Mouse (Mus musculus): ENCODE measurements at regions not wholly inside any gene's neighbourhood (a gene's known extent, or its start where the extent isn't known, plus 50 kb on each side); places are given as distances from the start of the nearest gene placed in this dataset.

DNA sequence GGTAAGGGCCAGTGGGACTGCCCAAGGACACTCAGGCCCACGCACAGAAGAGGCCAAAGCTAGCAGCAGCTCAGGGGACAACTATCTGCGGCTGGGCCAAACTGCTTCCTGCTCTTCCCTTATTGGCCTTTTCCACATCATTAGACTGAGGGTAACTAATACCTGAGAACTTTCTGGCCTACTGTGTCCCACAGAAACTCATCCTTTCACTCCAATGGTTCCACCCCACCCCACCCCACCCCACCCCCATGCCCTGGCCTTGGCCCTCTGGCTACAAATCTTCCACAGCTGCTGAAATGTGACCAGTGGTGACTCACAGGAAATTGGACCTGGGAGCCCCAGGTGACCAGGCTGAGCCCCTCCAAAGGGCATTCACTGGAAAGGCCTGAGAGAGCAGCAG, 604.6 kb upstream of the Adam5 start:
- Histone ChIP-seq H3ac (ENCODE audit: control insufficient read depth, insufficient read length, low read depth) (no peak overlapping the region), H3K79me3 (ENCODE audit: low read depth) (no peaks in the 10 kb centered on the region), H3K79me2 (ENCODE audit: control insufficient read depth, insufficient read depth) (no peaks in the 10 kb centered on the region), H3K36me3 (ENCODE audit: control insufficient read depth, insufficient read depth) (no peaks in the 10 kb centered on the region), H3K27me3 (ENCODE audit: control insufficient read depth, insufficient read depth, insufficient read length) (no peaks in the 10 kb centered on the region), H3K4me3 (ENCODE audit: insufficient read depth, poor library complexity, severe bottlenecking) (no peak overlapping the region)
- TF ChIP-seq MYOD1 (IDR thresholded peaks at IDR 0.05; ENCODE audit: control insufficient read depth, insufficient read length, low read depth) (peak; percentile 7), CTCF (IDR thresholded peaks at IDR 0.05; ENCODE audit: control insufficient read depth, insufficient read depth, insufficient read length) (no peak)

DNA sequence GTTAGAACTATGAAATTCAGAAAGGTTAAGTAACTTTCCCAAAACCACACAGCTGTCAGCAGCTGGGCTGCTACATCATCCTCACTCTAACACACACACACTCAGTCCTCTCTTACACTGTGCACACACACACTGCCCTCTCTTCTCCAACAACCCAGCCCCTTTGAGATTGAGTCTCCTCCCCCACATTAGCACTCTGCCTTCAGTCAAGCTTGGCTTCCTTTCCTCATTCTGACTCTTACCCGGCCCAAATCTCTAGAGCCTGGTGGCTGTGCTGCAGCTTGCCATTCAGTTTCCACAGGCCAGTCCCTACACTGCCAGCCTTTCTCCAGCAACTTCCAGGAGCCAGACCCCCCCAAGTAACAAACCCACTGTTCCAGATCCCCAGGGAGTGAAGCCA, 602.0 kb upstream of the Adam5 start:
- TF ChIP-seq FOSL1 (IDR thresholded peaks at IDR 0.05; ENCODE audit: insufficient read depth, low read length, poor library complexity, severe bottlenecking), result no peak
- no peak for TF ChIP-seq MYOG (IDR thresholded peaks at IDR 0.05; ENCODE audit: control insufficient read depth, extremely low read depth, insufficient read length)
- TF ChIP-seq MAX (IDR thresholded peaks at IDR 0.05), result no peak
- TF ChIP-seq CTCF (IDR thresholded peaks at IDR 0.05; ENCODE audit: control insufficient read depth, insufficient read depth, insufficient read length), result no peak
- TF ChIP-seq USF1 (IDR thresholded peaks at IDR 0.05; ENCODE audit: low read depth), result no peak
- TF ChIP-seq MYOD1 (IDR thresholded peaks at IDR 0.05; ENCODE audit: control insufficient read depth, insufficient read length, low read depth), result no peak
- no peak for TF ChIP-seq CEBPB (IDR thresholded peaks at IDR 0.05; ENCODE audit: low read depth)

DNA sequence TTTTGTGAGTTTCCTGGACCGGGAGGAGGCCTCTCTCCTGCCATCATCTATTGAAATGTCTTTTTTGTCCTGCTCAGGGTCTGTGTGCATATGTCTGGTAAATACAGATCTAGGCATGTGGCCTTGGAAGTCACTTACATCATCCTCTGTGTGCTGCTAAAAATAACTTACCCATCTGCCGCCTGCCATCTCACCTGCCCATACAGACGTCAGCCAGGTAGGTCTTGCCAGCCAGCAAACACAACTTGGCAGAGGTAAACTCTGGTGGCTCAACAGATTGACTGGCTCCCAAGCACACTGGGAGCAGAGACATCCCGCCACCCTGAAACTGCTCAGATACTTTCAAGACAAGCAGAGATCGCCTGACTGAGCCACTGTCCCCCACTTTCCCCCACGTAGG, 597.3 kb upstream of the Adam5 start:
- H3K4me3 ChIP-seq (ENCODE audit: insufficient read depth, poor library complexity, severe bottlenecking), result no peak overlapping the region
- H3K79me3 ChIP-seq (ENCODE audit: low read depth), result no peaks in the 10 kb centered on the region
- H3ac ChIP-seq (ENCODE audit: control insufficient read depth, insufficient read length, low read depth), result no peak overlapping the region
- no peak for TF ChIP-seq USF1 (IDR thresholded peaks at IDR 0.05; ENCODE audit: low read depth)
- no peak for TF ChIP-seq FOSL1 (IDR thresholded peaks at IDR 0.05; ENCODE audit: insufficient read depth, low read length, poor library complexity, severe bottlenecking)
- no peak for TF ChIP-seq MYOG (IDR thresholded peaks at IDR 0.05; ENCODE audit: control insufficient read depth, extremely low read depth, insufficient read length)
- no peak for TF ChIP-seq MYOD1 (IDR thresholded peaks at IDR 0.05; ENCODE audit: control insufficient read depth, insufficient read length, low read depth)
- no peak for TF ChIP-seq CTCF (IDR thresholded peaks at IDR 0.05; ENCODE audit: control insufficient read depth, insufficient read depth, insufficient read length)
- no peak for TF ChIP-seq MAX (IDR thresholded peaks at IDR 0.05)
- TF ChIP-seq CEBPB (IDR thresholded peaks at IDR 0.05; ENCODE audit: low read depth), result no peak
- no peaks in the 10 kb centered on the region for H3K27me3 ChIP-seq (ENCODE audit: control insufficient read depth, insufficient read depth, insufficient read length)
- H3K36me3 ChIP-seq (ENCODE audit: control insufficient read depth, insufficient read depth), result no peaks in the 10 kb centered on the region
- H3K79me2 ChIP-seq (ENCODE audit: control insufficient read depth, insufficient read depth), result no peaks in the 10 kb centered on the region

More for the DNA sequence above, 602.0 kb upstream of the Adam5 start:
- no peaks in the 10 kb centered on the region for H3K27me3 ChIP-seq (ENCODE audit: control insufficient read depth, insufficient read depth, insufficient read length)
- H3ac ChIP-seq (ENCODE audit: control insufficient read depth, insufficient read length, low read depth), result no peak overlapping the region
- no peaks in the 10 kb centered on the region for H3K79me2 ChIP-seq (ENCODE audit: control insufficient read depth, insufficient read depth)
- H3K4me3 ChIP-seq (ENCODE audit: insufficient read depth, poor library complexity, severe bottlenecking), result no peak overlapping the region
- no peaks in the 10 kb centered on the region for H3K79me3 ChIP-seq (ENCODE audit: low read depth)
- no peaks in the 10 kb centered on the region for H3K36me3 ChIP-seq (ENCODE audit: control insufficient read depth, insufficient read depth)

DNA sequence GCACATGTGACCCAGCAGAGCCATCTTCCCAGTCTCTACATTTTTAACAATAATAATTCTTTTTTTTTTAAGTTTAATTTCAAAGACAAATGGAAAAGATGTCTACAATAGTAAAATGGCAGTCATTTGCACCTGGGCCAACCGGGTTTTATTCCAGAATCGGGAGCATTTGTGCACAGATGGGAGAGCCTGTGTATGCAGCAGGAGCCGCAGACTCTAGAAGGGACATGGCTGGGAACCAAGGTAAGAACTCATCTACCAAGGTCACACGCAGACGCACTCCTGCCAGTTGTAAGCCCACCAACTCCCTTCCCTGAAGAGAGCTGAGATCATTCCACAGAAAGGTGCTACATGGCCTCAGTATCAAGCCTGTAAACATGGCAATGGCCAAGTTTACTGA, 586.4 kb upstream of the Adam5 start:
- no peaks in the 10 kb centered on the region for H3K27me3 ChIP-seq (ENCODE audit: control insufficient read depth, insufficient read depth, insufficient read length)
- H3K79me3 ChIP-seq (ENCODE audit: low read depth), result no peaks in the 10 kb centered on the region
- H3K79me2 ChIP-seq (ENCODE audit: control insufficient read depth, insufficient read depth), result no peaks in the 10 kb centered on the region
- no peak for TF ChIP-seq USF1 (IDR thresholded peaks at IDR 0.05; ENCODE audit: low read depth)
- no peak for TF ChIP-seq CTCF (IDR thresholded peaks at IDR 0.05; ENCODE audit: control insufficient read depth, insufficient read depth, insufficient read length)
- no peak for TF ChIP-seq FOSL1 (IDR thresholded peaks at IDR 0.05; ENCODE audit: insufficient read depth, low read length, poor library complexity, severe bottlenecking)
- no peak for TF ChIP-seq CEBPB (IDR thresholded peaks at IDR 0.05; ENCODE audit: low read depth)
- TF ChIP-seq MAX (IDR thresholded peaks at IDR 0.05), result no peak
- TF ChIP-seq MYOG (IDR thresholded peaks at IDR 0.05; ENCODE audit: control insufficient read depth, extremely low read depth, insufficient read length), result no peak
- no peaks in the 10 kb centered on the region for H3K36me3 ChIP-seq (ENCODE audit: control insufficient read depth, insufficient read depth)
- H3K4me3 ChIP-seq (ENCODE audit: insufficient read depth, poor library complexity, severe bottlenecking), result no peak overlapping the region
- no peak overlapping the region for H3ac ChIP-seq (ENCODE audit: control insufficient read depth, insufficient read length, low read depth)

DNA sequence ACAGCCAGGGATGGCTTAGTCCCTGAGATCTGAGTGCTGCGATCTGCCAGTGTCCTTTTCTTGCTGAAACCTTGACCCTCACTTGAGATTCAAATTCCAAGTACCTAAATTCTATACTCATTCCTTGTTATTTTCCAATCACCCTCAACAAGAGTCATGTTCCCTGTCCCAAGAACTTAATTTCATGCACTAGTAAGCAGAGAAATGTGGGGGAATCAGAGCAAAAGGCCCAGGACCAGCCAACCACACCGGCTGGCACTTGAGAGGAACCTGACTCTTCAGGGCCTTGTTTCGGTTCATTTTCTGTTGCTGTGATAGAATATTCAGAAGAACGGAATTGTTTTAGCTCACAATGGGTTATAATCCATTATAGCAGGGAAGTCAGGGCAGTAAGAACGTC, 583.7 kb upstream of the Adam5 start:
- H3K4me3 ChIP-seq (ENCODE audit: insufficient read depth, poor library complexity, severe bottlenecking), result no peak overlapping the region
- no peak for TF ChIP-seq FOSL1 (IDR thresholded peaks at IDR 0.05; ENCODE audit: insufficient read depth, low read length, poor library complexity, severe bottlenecking)
- no peak for TF ChIP-seq MYOG (IDR thresholded peaks at IDR 0.05; ENCODE audit: control insufficient read depth, extremely low read depth, insufficient read length)
- no peak for TF ChIP-seq CTCF (IDR thresholded peaks at IDR 0.05; ENCODE audit: control insufficient read depth, insufficient read depth, insufficient read length)
- TF ChIP-seq CEBPB (IDR thresholded peaks at IDR 0.05; ENCODE audit: low read depth), result no peak
- H3K79me2 ChIP-seq (ENCODE audit: control insufficient read depth, insufficient read depth), result no peaks in the 10 kb centered on the region

DNA sequence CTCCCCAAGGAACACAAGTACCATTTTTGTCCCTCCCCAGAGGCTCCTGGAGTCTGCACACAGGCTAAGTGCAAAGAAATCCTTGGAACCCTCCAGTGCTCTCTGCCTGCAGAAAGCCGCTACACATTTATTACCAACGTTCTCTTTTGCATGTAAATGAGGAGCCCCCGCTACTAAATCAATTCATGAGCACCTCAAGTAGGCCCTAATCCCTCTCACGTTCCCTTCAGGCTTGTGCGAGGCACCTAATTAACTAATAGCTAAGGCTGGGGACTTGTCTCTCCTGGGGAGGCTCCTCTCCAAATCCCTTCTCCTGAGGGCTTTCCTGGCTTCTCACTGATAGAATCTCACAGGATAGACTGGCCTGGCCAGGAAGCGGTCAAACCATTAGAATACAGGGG, 568.6 kb upstream of the Adam5 start:
- H3K36me3 ChIP-seq (ENCODE audit: control insufficient read depth, insufficient read depth), result no peaks in the 10 kb centered on the region
- no peak overlapping the region for H3ac ChIP-seq (ENCODE audit: control insufficient read depth, insufficient read length, low read depth)
- no peak for TF ChIP-seq MYOG (IDR thresholded peaks at IDR 0.05; ENCODE audit: control insufficient read depth, extremely low read depth, insufficient read length)
- TF ChIP-seq FOSL1 (IDR thresholded peaks at IDR 0.05; ENCODE audit: insufficient read depth, low read length, poor library complexity, severe bottlenecking), result no peak
- no peak for TF ChIP-seq MYOD1 (IDR thresholded peaks at IDR 0.05; ENCODE audit: control insufficient read depth, insufficient read length, low read depth)
- TF ChIP-seq CEBPB (IDR thresholded peaks at IDR 0.05; ENCODE audit: low read depth), result no peak
- TF ChIP-seq CTCF (IDR thresholded peaks at IDR 0.05; ENCODE audit: control insufficient read depth, insufficient read depth, insufficient read length), result no peak
- TF ChIP-seq USF1 (IDR thresholded peaks at IDR 0.05; ENCODE audit: low read depth), result no peak
- no peak for TF ChIP-seq MAX (IDR thresholded peaks at IDR 0.05)
- H3K79me2 ChIP-seq (ENCODE audit: control insufficient read depth, insufficient read depth), result no peaks in the 10 kb centered on the region
- no peaks in the 10 kb centered on the region for H3K79me3 ChIP-seq (ENCODE audit: low read depth)
- no peaks in the 10 kb centered on the region for H3K27me3 ChIP-seq (ENCODE audit: control insufficient read depth, insufficient read depth, insufficient read length)
- no peak overlapping the region for H3K4me3 ChIP-seq (ENCODE audit: insufficient read depth, poor library complexity, severe bottlenecking)

More for the DNA sequence above, 583.7 kb upstream of the Adam5 start:
- no peaks in the 10 kb centered on the region for H3K79me3 ChIP-seq (ENCODE audit: low read depth)
- no peaks in the 10 kb centered on the region for H3K27me3 ChIP-seq (ENCODE audit: control insufficient read depth, insufficient read depth, insufficient read length)
- no peak overlapping the region for H3ac ChIP-seq (ENCODE audit: control insufficient read depth, insufficient read length, low read depth)
- H3K36me3 ChIP-seq (ENCODE audit: control insufficient read depth, insufficient read depth), result no peaks in the 10 kb centered on the region

Data from C2C12 (cell line).